Mouse (Mus musculus): ENCODE results near the gene Lhx8.

The Lhx8 gene

DNA sequence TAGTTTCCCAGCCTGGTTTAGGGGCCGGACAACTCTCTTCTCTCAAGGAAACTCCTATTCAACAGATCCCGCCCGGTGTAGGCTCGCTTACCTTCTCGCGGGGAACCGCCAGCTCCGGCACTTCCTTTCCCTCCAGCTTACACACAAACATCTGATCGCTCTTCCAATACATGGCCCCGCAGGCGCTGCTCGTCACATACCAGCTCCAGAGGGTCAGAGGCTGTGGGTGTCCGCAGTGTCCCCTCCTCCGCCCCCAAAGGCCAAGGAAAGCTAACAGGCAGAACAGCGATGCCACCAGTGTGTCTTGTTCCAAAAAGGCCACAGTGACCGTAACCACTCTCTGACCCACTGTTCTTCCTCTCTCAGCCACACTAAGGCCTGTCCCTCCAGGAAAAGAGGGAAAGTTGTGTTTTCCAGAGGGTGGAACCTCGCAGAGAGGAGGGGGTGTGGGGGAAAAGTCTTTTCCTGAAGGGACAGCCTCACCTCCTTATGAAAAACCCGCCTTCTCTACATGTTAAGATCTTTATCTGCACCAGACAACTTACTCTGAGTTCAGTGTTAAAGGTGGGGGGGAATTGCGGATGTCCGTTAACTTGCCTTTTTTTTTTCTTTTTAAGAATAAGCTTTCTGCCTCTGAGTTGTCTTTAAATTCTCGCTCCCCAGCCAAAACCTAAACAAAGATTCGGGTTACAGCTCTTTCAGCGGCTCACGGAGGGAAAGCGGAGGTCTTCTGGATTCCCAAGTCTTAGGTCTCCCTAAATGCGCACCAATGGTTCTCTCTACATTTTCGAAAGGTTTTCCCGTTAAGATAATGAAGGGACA lies at the start of gene Lhx8:
TSS of gene Lhx8 (minus strand) at position 479 of the 822 bp plus-strand sequence.
- DNase-seq = peak; percentile 31

DNA sequence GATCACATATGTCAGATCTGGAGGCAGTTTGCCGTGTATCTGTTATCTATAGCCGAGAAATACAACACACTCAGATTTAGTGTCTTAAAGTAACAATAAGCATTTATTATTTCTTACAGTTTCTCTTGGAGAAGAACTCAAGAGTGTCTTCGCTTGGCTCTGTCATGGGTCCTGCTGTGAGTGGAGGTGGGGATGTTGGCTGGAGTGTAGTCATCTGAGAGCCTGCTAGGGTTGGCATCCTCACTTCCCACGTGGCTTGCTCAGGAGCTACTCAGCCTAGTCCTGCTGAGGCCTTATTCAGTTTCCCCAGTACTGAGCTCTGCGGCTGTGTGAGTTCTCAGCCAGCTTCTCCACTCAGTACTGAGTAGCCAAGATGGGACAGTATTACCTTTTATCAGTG lies 43.1 kb upstream of the Lhx8 start:
- DNase-seq = no peak

DNA sequence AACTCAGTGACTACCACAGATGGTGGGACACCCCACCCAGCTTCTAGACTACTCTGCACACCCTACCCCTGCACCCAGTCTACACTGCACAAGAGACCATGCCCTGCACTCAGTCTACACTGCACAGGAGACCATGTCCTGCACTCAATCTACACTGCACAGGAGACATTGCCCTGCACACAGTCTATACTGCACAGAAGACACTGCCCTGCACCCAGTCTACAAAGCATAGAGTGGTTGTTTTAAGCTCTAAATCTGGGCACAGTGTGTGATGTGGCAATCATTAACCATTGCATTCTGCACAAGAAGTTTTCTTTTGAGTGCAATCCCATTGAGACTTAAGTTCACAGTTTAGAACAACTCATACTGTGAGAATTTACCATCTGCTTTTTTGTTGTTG lies 42.2 kb upstream of the Lhx8 start:
- no peak for DNase-seq

DNA sequence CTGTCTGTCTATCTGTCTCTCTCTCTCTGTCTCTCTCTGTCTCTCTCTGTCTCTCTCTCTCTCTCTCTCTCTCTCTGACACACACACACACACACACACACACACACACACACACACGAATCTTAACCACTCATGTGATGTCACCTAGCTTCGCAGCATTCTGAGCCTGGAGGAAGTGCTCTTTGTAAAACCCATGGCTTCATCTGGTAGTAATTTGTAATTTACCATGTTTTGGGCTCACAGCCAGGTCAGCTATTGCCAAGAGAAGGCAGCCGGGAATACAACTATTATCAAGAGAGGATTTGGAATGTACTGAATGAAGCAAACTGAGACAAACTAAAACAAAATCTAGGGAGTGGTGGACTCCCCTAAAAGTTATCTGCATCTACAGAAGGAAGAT lies 36.9 kb upstream of the Lhx8 start:
- peak; percentile 22 for DNase-seq

DNA sequence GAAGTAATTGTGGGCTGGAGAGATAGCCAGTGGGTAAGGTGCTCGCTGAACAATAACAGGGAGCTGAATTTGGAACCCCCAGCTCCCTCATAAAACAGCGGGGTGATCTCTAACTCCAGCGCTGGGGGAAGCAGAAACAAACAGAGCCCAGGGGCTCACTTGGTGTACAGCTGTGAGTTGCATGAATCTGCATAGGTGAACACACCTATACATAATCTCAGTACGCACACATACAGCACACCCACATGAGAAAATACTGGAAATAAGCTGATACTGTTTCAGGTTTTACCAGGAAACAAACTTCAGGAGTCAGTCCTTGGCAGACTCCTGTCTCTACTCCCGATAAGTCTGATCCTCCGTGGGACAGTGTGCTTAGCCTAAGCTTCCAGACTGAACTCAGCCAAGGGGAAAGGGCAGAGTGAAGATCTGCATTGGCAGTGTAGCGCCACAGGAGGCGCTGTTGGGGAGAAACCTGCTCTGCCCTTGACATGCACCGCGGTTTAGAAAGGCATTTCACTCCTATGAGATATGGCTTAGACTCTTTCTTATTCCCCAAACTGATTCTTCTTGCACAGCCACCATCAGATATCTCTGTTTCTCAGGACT lies 34.2 kb upstream of the Lhx8 start:
- no peak for DNase-seq

DNA sequence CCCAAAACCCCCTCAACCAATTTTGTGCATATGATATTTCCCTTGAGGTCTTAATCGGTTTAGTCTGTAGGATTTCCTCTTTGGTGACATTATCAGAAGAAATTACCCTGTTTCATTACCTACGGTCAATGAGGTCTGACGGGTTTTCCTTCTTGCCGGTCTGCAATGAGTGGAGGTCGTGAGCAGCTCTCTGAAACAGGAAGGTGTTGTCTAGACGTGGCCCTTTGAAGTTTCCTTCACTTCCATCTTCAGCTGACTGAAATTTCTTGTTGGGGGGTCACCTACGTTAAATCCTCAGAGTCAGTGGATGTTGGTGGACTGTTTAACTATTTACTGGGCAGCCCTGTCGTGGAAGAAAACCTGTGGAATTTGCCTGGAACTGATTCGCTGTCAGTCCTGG lies 33.0 kb upstream of the Lhx8 start:
- no peak for DNase-seq

DNA sequence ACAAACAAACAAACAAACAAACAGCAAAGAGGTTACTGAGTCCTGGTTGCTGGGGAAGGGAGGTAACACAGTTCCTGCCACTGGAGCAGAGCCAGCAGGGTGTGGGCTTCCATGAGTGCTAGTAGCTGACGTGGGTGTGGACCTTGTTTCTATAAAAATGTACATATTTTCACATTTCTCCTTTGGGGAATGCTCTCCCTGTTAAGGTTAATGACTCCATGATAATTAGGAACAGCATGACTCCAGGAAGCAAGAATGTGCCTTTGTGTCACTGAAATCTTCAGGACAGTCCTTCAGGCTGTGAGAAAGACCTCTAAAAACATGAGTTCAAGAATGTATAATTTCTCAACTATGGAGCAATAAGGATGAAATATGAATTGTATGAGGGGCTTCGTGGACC lies 28.8 kb upstream of the Lhx8 start:
- DNase-seq = no peak

DNA sequence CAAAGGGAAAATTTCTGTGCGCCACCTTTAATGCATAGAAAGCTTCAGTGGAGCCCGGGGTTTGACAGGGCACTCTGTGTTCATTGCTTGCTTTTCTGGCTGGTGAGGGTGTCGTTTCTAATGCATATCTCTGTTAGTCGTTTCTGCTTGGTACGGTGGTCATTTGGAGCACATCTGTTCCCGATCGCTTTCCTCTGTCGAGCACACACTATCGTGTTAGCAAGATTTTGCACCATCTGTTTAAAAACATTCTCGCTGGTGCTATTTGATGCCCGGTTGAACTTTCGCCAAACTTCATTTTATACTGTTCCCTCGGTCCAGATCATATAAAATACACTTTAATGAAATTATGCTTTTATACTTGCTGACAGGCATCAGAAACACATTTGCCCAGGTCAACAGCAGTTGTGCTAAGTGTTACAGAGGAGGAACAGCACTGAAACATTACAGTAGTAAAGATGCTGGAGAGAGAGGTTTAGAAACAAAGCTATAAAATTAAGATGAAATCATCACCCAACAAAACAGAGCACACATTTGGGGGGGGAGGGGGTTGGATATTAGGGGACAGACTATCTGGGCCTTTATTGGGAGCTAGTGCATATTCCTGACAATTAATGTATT lies 9.9 kb upstream of the Lhx8 start:
- no peak for DNase-seq

DNA sequence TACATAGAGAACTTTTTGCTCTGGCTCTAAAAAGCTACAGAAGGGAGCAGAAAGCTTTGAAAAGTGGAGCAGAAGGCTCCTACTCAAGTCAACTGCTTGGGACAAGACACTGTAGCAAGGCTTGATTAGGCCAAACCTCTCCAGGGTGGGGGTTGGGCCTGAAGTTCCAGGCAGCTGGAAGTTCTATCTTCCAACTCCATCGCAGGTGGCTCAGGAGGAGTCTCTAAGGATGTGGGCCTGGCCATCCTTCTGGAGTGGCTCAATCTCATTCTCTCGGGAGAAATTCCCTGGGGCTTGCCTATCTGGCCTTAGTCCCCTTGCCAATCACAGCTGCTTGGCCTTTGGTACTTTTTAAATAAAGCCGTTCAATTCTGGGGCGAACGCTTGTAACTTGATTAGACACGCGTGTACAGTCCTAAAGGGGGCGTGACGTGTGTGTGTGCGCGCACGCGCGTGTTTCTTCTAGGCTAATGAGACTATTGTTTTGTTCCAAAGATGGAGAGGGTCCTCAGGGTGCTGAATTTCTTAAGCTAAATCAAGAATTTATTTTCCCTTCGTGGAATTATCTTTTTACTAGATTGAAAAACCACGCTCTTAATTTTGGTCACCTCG lies 9.3 kb upstream of the Lhx8 start:
- no peak for DNase-seq

DNA sequence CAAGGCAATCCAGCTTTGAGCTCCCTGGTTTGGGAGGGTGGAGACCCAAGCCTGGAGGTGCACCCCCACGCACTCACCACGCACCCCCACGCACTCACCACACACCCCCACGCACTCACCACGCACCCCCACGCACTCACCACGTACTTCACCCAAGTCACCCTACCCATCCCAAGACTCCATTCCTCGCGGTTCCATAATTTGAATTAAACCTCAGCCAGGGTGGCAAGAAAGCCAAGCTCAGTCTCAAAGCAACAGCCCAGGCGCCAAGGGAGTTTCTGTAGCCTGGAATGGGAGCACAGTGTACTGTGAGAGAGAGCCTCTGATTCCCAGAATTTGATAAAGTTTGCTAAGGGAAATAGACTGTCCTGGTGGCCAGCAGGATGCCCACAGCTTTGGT lies 4.3 kb upstream of the Lhx8 start:
- DNase-seq = no peak

DNA sequence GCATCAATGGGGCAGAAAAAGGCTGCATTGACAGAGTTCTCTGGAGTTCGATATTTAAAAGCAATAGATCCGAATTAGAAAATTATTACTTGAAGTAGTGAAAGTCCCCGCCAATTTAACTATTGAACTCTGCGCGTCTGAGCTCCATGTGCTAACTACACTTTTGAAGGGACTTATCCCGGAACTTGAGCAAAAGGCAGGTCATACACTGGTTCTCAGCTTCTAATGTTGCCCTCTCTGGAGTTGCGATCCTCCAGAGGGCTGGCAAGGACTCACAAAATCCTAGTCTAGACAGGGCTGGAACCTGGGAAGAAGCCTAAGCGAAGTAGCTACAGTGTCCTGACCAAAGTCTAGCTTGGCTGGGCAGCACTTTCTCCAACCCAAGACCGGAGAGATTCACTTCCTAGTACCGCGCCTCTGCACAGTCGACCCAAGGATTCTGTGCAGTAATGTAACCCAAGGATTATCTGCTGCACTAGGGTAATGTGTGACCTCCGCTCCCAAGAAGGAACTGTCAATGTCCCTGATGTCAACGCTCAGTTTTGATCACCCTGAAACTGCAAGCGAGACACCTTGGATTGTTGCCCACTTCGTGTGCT lies 3.0 kb upstream of the Lhx8 start:
- DNase-seq = no peak

DNA sequence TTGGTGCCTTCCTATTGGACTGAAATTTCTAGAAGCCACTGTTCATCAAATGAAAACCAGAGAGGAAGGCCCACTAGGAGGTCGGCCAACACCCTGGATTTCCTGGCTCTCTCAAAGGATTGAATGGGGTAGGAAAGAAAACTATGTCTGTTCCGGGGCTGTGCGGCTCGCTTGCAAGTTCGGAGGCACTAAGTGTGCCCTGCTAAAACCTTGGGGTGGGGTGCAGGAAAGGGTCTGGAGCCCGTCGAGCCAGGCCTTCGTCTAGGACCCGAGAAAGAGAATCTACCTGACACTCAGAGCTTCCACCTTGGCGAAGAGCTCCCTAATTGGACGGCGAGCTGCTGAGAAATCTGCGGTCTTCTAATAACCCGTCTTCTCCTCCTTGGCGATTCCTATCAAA lies 2.5 kb upstream of the Lhx8 start:
- no peak for DNase-seq

DNA sequence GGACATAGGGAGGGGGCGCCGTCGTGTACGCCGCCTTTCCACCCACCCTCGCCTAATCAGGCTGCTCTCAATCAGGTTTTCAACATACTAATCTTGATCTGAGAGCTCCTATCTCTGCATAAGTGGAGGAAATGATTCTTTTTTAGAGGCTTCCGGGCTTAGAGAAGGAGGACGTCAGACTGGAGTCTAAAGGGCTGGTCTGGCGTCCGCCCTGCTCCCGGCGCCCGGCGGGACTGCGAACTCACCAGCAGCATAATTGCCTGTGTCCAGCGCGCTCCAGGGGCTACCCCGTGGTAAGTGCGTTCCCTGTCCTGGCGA lies 1.7 kb upstream of the Lhx8 start:
- no peak for DNase-seq

DNA sequence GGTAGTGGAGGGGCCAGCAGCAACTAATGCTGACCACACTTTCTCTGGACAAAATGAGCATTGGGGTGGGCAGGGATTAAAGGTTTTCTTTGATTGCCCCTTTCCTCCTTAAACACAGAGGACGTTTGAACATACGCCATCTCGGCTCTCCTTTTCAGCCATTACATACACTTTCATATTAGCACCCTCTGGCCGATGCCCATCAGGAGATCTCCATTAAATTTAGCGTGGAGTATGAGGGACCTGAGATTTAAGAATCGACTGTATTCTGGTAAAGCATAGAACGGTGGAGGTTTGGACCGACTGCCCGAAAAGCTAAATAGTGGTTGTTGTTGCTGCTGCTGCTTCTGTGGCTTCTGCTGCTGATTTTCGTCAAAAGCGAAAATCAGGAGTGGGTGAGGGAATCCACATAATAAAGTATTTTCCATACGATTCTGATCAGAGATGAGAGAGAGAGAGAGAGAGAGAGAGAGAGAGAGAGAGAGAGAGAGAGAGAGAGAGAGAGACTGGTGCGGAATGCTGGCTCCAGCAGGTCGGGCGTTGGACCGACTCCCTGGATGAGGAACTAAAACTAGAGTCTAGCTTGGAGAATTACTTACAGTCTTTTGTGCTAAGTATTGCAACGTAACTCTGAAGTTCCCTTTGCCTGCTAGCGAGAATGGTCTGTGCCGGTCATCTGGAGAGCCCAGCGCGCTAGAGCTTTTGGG lies 1.2 kb upstream of the Lhx8 start:
- no peak for DNase-seq

DNA sequence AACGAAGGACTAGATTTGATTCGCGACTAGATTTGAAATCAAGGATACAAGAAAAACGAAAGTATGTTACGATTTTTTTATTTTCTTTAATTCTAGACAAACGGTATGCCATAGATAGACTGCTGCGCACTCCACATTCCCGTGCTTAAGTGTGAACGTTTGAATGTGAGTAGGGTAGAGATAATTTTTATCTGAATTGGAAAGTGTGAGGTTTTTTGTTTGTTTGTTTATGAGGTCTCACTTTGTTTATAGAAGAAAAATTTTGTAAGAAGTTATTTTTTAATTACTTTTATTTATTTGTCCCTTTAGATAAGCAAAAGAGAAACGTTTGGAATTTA lies 513 bp upstream of the Lhx8 start:
- DNase-seq = no peak

DNA sequence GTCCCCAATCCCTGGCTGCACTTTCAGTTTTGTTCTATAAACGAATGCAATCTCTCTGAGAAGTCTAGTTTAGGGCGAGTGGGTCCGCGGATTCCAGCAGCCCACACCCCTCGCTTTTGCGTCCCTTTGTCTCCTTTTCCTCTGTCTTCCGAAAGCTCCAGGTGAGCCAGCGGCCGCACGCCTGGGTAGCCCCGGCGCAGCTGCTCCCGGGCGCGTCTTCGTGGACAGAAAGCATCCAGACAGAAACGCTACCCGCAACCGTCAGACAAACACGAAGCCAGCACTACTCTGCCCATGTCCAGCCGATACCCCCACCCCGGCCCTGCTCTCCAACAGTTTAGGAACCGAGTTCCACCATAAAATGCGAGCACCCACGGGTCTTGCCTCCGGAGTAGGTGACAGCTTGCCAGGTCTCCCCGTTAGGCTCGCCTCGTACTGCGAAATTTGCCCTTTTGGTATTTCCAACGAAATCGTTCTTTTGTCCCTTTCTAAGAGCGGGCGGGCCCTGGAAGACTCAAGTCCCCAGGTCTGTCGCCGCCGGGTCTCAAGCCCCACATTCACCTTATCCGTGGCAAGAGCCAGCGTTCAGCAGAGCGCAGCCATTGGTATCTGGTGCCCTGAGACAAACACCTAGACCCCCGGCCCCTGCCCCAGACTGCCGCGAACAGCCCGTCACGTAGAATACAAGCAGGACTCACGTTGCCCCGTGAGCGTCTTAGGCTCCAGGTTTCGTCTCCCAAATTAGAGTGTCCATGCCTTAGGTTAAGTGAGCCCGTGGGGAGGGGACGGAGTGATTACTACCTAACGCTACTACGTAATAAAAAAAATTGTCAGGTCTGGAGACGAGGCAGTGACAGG lies 907 bp downstream of the Lhx8 start:
- peak; percentile 34 for DNase-seq

DNA sequence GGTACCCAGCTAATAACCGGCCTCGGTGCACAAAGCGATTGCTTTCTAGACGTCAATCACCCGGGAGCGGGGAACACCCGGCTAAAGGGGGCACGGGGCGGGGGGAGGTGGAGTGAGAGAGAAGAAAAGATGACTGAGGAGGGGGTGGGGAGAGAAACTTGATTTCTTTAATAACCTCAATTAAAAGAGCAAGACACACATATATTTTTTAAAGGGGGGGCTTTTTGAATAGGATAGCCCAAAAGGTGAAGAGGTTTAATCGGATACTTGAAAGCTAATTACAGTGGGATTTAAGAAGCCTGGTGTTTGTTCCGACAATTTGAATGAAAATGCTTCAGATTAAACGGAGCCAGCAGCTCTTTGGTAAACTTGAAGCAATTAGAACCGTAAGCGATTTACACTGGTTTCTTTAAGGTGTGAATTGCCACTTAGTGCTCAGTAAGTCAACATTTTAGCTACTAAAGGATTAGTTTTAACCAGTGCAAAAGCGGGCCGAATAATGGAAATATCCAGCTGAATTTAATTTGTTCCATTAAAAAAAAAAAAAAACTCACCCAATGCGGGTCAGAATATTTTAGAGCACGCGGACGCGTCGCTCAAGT lies 1.6 kb downstream of the Lhx8 start:
- no peak for DNase-seq

DNA sequence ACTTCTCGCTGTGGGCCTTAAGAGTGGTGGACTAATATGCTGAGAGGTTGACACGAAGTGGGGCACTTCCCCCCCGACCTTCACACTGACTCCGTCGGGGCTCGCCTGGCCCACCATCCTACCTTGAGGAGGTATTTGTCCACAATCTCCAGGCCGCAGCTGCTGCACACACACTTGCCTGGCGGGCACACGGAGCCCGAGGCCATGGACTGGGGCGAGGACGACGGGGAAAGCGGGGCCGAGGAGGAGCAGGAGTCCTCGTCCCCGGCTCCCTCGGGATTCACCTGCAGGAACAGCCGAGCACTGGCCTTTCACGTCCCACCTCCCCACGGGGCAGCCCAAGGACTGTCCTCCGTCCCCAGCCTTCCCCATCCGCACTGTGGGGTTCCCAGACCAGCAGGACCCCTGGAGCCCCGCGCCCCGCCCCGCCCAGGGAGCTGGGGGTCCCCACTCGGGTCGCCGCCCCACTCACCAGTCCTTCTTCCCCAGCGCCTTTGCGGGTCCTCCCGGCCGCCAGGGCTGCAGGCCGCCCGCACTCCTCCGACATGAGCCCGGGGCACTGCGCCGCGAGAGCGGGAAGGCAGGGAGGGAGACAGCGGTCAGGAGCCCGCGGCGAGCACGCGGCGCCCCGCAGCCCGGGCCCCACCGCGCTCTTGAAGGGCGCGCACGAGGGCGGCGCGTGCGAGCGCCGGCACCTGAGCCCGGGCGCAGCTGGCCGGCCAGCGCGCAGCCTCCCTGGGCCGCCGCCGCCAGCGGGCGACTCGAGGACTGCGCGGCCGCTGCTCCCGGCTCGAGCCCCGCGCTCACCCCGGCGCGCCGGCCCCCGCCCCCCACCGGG lies 2.4 kb downstream of the Lhx8 start:
- DNase-seq = peak; percentile 17

DNA sequence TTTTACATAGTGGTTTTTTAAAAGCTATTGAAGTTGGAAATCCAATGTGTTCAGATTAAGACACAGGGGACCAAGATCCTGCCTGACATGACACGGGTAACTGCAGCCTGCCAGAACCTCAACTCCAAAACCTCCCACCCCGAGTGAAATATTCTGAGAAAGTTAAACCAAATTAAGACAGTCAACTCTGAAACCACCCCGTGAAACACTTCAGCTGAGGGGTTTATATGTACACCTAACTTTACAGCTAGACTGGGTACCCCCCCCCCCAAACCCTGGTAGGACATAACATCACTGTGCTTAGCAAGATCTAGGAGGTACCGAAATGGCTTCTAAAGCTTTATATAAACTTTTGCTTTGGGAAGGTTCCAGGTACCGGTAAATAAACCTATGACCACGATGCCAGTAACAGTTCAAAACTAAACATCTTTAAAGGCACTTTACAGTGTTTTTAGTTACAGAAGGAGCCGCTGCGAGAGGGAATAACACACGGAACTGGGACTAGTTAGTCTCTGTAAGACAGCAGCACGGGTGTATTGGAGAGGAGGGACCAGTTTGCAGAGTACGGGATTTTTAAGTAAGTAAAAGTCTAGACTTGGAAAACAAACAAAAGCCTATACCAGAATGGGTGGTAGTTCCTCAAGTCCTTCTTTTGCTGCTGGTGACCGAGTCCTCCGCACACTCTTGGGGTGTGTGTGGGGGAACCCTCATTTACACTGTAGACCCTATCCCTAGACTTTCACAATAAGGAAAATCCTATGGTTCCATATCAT lies 3.2 kb downstream of the Lhx8 start:
- DNase-seq = no peak

Data from right cerebral cortex, postnatal 4 days (tissue).